Comparison of ENCODE assay signal across 29 mouse cellular contexts in the genomic region with DNA sequence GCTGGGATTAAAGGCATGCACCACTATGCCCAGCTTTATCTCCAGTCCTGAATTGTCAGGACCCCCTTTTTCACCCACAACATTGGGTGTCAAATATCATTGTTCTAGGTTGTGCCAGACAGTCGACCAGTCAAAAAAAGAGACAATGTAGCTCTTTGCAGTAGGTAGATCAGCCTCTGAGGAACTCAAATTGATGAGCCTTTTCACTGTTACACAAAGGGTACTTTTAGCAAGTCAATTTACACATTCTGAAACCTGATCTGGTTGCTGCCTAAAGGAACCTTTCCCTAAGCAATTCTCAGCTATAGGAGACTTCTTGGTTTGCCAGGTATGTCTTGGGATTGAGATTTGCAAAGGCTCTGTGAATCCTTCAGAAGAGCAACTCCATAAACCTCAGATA. TPM values are rescaled to one million over a fixed set of nuclear protein-coding genes. Genes with fewer than 3 reads are reported as not detected.
"Had no signal": no experiment of that assay in that cellular context is flagged by ENCODE, and none has a peak within 500 bp of the region (broad histone marks: within the 10 kb centered on the region; RNA-seq: fewer than 3 reads in every experiment).

No protein-coding gene starts in this region.

- H3K36me3 ChIP-seq: liver, embryonic 15.5 days; lung, embryonic 15.5 days; midbrain, embryonic 10.5 days; midbrain, embryonic 12.5 days; neural tube, embryonic 13.5 days; neural tube, embryonic 15.5 days; stomach, embryonic 15.5 days had no signal

- H3K4me3 ChIP-seq: liver, embryonic 15.5 days; lung, embryonic 15.5 days; midbrain, embryonic 10.5 days; midbrain, embryonic 12.5 days; myocyte; neural tube, embryonic 13.5 days; neural tube, embryonic 15.5 days; stomach, embryonic 15.5 days had no signal

- H3K4me2 ChIP-seq: liver, embryonic 15.5 days; lung, embryonic 15.5 days; midbrain, embryonic 12.5 days; neural tube, embryonic 13.5 days; neural tube, embryonic 15.5 days; stomach, embryonic 15.5 days had no signal

- H3K27me3 ChIP-seq: liver, embryonic 15.5 days; lung, embryonic 15.5 days; midbrain, embryonic 12.5 days; neural tube, embryonic 13.5 days; neural tube, embryonic 15.5 days; stomach, embryonic 15.5 days had no signal

- DNase-seq: liver, postnatal 0 days; lung, adult 2 months; lung, postnatal 14 days; midbrain, embryonic 14.5 days; retina, postnatal 1 day; right cerebral cortex, adult 18-20 months; right cerebral cortex, postnatal 25 days; right cerebral cortex, postnatal 4 days; thymus, adult 2 months; thymus, postnatal 25 days; thymus, postnatal 4 days had no signal

- H3K9me3 ChIP-seq: liver, embryonic 15.5 days; lung, embryonic 15.5 days; midbrain, embryonic 10.5 days; midbrain, embryonic 12.5 days; neural tube, embryonic 13.5 days; neural tube, embryonic 15.5 days; stomach, embryonic 15.5 days had no signal

- H3K27ac ChIP-seq: liver, embryonic 15.5 days; lung, embryonic 15.5 days; midbrain, embryonic 10.5 days; midbrain, embryonic 12.5 days; neural tube, embryonic 13.5 days; neural tube, embryonic 15.5 days; stomach, embryonic 15.5 days; stomach, postnatal 0 days had no signal

- H3K4me1 ChIP-seq: liver, embryonic 15.5 days; lung, embryonic 15.5 days; midbrain, embryonic 10.5 days; midbrain, embryonic 12.5 days; neural tube, embryonic 13.5 days; neural tube, embryonic 15.5 days; stomach, embryonic 15.5 days had no signal

- H3K9ac ChIP-seq: liver, embryonic 15.5 days; liver, postnatal 0 days; lung, embryonic 15.5 days; midbrain, embryonic 12.5 days; neural tube, embryonic 13.5 days; neural tube, embryonic 15.5 days; stomach, embryonic 15.5 days had no signal

- ATAC-seq: liver, postnatal 0 days; lung, postnatal 0 days; midbrain, embryonic 16.5 days had no signal

RNA-seq across cellular contexts. Expression of gene Cntf, which starts 34.4 kb away (rescaled TPM):
- polyA plus RNA-seq: midbrain, embryonic 14.5 days; small intestine, adult 2 months had no signal

RNA-seq across cellular contexts. Expression of gene Keg1, which starts 35.5 kb away (rescaled TPM):
- total RNA-seq: megakaryocyte, adult 5-6 weeks; megakaryocyte-erythroid progenitor cell, adult 5-6 weeks had no signal
- polyA plus RNA-seq: lung, postnatal 0 days; midbrain, embryonic 10.5 days; midbrain, embryonic 12.5 days; midbrain, embryonic 14.5 days; midbrain, embryonic 16.5 days; myocyte; neural tube, embryonic 11.5 days; neural tube, embryonic 13.5 days; neural tube, embryonic 15.5 days; small intestine, adult 2 months; stomach, postnatal 0 days; testis, adult 2 months; urinary bladder, adult 2 months had no signal

RNA-seq across cellular contexts. Expression of gene Olfr1443, which starts 53.1 kb away (rescaled TPM):
- total RNA-seq: megakaryocyte, adult 5-6 weeks; megakaryocyte-erythroid progenitor cell, adult 5-6 weeks had no signal
- polyA plus RNA-seq: liver, embryonic 15.5 days; liver, postnatal 0 days; lung, adult 2 months; lung, embryonic 15.5 days; lung, postnatal 0 days; midbrain, embryonic 10.5 days; midbrain, embryonic 12.5 days; midbrain, embryonic 14.5 days; midbrain, embryonic 16.5 days; myocyte; neural tube, embryonic 11.5 days; neural tube, embryonic 13.5 days; neural tube, embryonic 15.5 days; small intestine, adult 2 months; spleen, adult 2 months; stomach, embryonic 15.5 days; stomach, postnatal 0 days; testis, adult 2 months; thymus, adult 2 months; urinary bladder, adult 2 months had no signal
